Mouse (Mus musculus) hematopoietic multipotent progenitor cell, adult 10-12 weeks (in vitro differentiated cells): ENCODE data around the gene Pcna. TPM values are rescaled to one million over a fixed set of nuclear protein-coding genes. Genes with fewer than 3 reads are reported as not detected.

ENCODE experiments used
- polyA plus RNA-seq: library from polyadenylated mRNA; stranded (reverse); fragments of >175 nt; gene quantifications from 2 replicates; pipeline ENCODE4 v1.2.3, GENCODE M21; 2012; ENCODE audit warnings: low replicate concordance

Gene Pcna
- polyA plus RNA-seq, result 7.1 and 45.9 TPM in 2 replicates

DNA sequence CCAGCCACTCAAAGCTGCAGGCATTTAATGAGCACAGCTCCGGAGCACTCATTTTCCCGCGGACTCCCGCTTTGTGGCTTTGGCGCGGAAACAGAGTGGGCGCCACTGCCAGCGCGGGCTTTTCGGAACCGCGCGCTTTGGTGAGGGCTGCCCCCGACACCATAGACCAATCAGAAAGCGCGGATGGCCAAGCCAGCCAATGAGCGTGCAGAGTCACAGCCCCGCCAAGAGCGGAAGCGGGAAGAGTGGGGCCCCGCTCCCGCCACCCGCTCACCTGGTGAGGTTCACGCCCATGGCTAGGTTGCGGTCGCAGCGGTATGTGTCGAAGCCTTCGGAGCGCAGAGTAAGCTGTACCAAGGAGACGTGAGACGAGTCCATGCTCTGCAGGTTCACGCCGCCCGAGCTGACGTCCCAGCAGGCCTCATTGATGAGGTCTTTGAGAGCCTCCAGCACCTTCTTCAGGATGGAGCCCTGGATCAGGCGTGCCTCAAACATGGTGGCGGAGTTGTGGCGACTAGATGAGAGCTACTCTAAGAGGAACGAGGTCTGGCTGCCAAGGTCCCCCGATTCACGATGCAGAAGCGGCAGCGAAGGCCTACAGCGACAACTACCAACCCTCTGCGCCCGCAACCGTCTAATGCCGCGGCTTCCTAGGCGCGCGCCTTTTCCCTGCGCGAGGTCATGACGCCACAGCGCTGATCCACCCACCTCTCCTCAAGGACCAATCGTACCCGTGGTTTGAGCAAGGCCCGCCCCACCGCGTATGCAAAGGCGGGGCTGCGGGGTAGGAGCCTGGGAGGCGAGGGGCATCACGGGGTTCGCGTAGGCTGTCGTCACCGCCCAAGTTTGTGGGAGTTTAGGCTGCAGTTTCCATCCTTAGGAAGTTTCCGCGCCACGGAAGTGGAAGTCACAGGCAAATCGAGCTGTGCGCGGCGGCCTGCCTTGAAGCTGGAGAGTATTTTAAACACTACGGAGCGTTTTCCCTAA is at the start of gene Pcna:
Gene Pcna, minus strand, starts transcription at position 773 of the 987 bp plus-strand sequence.

DNA sequence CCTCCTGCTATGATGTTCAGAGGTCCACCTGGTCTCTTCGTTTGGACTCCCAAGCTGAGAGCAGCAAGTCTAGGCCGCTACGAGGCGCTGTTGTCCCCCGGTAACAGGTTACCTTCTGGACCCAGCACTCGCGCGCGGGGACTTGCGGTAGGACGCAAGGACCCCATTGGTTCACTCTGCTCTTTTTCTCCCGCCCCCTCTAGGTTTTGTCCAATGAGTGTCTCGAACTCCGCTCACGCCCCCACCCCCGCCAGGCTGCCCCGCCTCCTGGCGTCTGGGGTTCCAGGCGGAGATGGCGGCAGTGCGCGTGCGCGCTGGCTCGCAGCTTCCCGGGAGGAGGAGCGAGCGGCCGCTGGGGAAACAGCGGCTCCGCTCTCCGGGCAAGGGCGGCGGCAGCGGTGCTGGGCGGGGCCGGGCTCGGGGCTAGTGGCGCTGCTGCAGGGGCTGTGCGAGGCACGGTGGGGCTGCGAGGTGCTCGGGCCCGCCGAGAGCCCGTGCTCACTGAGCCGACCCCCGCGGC is 9.8 kb upstream of the Pcna start, which contains the start of gene Cds2:
Gene Cds2, plus strand, starts transcription at position 270 of the 520 bp plus-strand sequence.

DNA sequence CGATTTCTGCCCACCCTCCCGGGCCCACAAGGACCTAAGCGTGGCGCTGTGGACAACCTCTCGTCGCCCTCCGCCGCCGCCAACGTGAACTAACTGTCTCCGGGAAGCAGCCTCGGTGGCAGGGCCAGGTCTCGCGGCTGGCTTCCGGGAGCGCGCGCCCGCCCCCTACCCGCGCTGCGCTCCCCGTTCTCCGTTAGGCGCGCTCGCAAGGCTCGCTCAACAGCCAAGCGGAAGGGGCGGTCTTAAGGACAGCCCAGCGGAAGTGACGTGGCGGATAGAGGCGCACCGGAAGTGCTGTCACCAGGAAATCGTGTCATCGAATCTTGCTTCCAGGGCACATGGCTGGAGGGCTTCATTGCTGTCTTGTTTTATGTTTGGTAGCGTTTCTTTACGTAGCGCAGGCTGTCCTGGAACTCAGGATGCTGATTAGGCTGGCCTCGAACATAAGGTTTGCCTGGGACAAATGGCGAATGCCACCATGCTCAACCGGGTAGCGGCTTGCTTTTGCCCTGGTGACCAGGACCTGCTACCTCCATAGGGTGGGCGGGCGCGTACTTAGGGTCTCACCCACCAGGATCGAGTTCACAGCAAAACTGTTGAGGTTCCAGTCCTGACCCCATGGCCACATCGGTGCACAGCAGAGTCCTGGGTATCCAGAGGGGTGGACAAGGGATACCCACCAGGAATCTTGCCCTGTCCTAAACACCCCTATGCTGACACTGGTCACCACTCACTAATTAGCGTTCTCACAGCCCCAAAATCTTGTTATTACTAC is 5.4 kb downstream of the Pcna start, which contains the start of gene Tmem230:
Gene Tmem230, minus strand, starts transcription at position 269 of the 775 bp plus-strand sequence.

Other genes starting within 250 kb of the Pcna start
- gene Rassf2, start 223.1 kb downstream of the Pcna start, polyA plus RNA-seq, result 76.8 and 144 TPM in 2 replicates
- gene Slc23a2, start 108.2 kb downstream of the Pcna start, polyA plus RNA-seq, result 3.9 and 10.8 TPM in 2 replicates
- 38.7 and 85.4 TPM in 2 replicates for gene Tmem230, start 5.5 kb downstream of the Pcna start, polyA plus RNA-seq
- 23.2 and 29.6 TPM in 2 replicates for gene Cds2, start 9.8 kb upstream of the Pcna start, polyA plus RNA-seq
- gene Prokr2, start 132.1 kb upstream of the Pcna start, polyA plus RNA-seq, result 0.19 TPM in 1 of 2 replicates, not detected in the other